Mouse (Mus musculus) forebrain, postnatal 0 days (tissue): ENCODE results near the gene Mrpl49. TPM values are rescaled to one million over a fixed set of nuclear protein-coding genes. Genes with fewer than 3 reads are reported as not detected.

Experiments
- ATAC-seq: fragments of 200-750 bp; cut with Nextera tagmentation; 2 replicates; pipeline ENCODE4 v1.8.0; 2017; ENCODE audit warnings: mild to moderate bottlenecking, moderate library complexity
- DNase-seq: peaks from one replicate; pipeline ENCODE4 v3.0.0-alpha.2; 2015
- H3K27ac ChIP-seq: fragments of 300-500 bp; sonication (generic); 2 replicates; pipeline ENCODE4 v1.5.1; 2014; ENCODE audit warnings: low read depth, mild to moderate bottlenecking, antibody characterized with exemption, low read length, moderate library complexity, mixed read lengths
- H3K27me3 ChIP-seq: fragments of 300-500 bp; sonication (generic); 2 replicates; pipeline ENCODE4 v1.6.1; 2014; ENCODE audit warnings: mild to moderate bottlenecking, low read length, mixed read lengths; ENCODE audit not compliant: insufficient read depth
- H3K36me3 ChIP-seq: fragments of 300-500 bp; sonication (generic); 2 replicates; pipeline ENCODE4 v1.6.1; 2014; ENCODE audit warnings: mild to moderate bottlenecking, moderate library complexity; ENCODE audit not compliant: insufficient read depth
- H3K4me1 ChIP-seq: fragments of 300-500 bp; sonication (generic); 2 replicates; pipeline ENCODE4 v1.6.1; 2014; ENCODE audit warnings: antibody characterized with exemption; ENCODE audit not compliant: insufficient read depth
- H3K4me2 ChIP-seq: fragments of 300-500 bp; sonication (generic); 2 replicates; pipeline ENCODE4 v1.6.1; 2014; ENCODE audit warnings: low read depth, mild to moderate bottlenecking, moderate library complexity
- H3K4me3 ChIP-seq: fragments of 300-500 bp; sonication (generic); 2 replicates; pipeline ENCODE4 v1.5.1; 2014; ENCODE audit warnings: low read depth, low read length, mixed read lengths
- H3K9ac ChIP-seq: fragments of 300-500 bp; sonication (generic); 2 replicates; pipeline ENCODE4 v1.6.1; 2014; ENCODE audit warnings: mild to moderate bottlenecking
- H3K9me3 ChIP-seq: fragments of 300-500 bp; sonication (generic); 2 replicates; pipeline ENCODE4 v1.6.1; 2016; ENCODE audit warnings: low read length
- CTCF ChIP-seq: sonication (generic); IDR thresholded peaks from 2 replicates; pipeline ENCODE4 v1.5.1; 2016; ENCODE audit warnings: antibody characterized with exemption, control low read depth, low read depth
- whole genome bisulfite sequencing: fragments of 180-500 bp; shearing (Covaris S2); extraction: QIAGEN DNeasy Blood & Tissue Kit; methylation state at CpG from one replicate; pipeline ENCODE4 v1.1.7; 2014; 5-methylcytosine and 5-hydroxymethylcytosine counted together
- polyA plus RNA-seq: library from polyadenylated mRNA; unstranded; fragments of >200 nt; fragmentation: Nextera tagmentation; extraction: Ambion mirVana; gene quantifications from 2 replicates; pipeline ENCODE4 v1.2.1, GENCODE M21; 2015
- total RNA-seq: library from RNA; depleted of rRNA; stranded (reverse); fragments of >200 nt; gene quantifications from 2 replicates; pipeline ENCODE4 v1.2.3, GENCODE M21; 2014

The Mrpl49 gene
- total and polyA plus RNA-seq, 2 experiments from 2014 or later: 47.1 to 55.7 TPM

- H3K27ac ChIP-seq: no peak overlapping the region
- no peak overlapping the region for H3K9ac ChIP-seq
Observed at GRCm38 (mm10) chr19:6035966-6036585, 21.5 kb downstream of the Mrpl49 start.

GRCm38 (mm10) chr19:6030520-6031280 is 26.9 kb downstream of the Mrpl49 start:
- Histone ChIP-seq H3K27ac (no peak overlapping the region), H3K4me3 (no peak overlapping the region), H3K4me1 (no peaks in the 10 kb centered on the region), H3K4me2 (no peak overlapping the region), H3K36me3 (no peaks in the 10 kb centered on the region), H3K9ac (no peak overlapping the region), H3K27me3 (no peaks in the 10 kb centered on the region), H3K9me3 (no peaks in the 10 kb centered on the region)
- DNase-seq (no peak), ATAC-seq (no peak)
- WGBS: 78% methylated on average over 14 of the region's 14 CpGs
- no peak for TF ChIP-seq CTCF

More at GRCm38 (mm10) chr19:6035966-6036585, 21.5 kb downstream of the Mrpl49 start:
- ATAC-seq: no peak
- Histone ChIP-seq H3K4me2 (no peak overlapping the region), H3K4me3 (no peak overlapping the region), H3K4me1 (no peaks in the 10 kb centered on the region), H3K27me3 (no peaks in the 10 kb centered on the region), H3K9me3 (no peaks in the 10 kb centered on the region), H3K36me3 (no peaks in the 10 kb centered on the region)
- TF ChIP-seq CTCF: no peak
- DNase-seq: no peak
- 83% methylated on average over 9 of the region's 9 CpGs for WGBS

GRCm38 (mm10) chr19:6029426-6029825 is 28.2 kb downstream of the Mrpl49 start:
- H3K27me3 ChIP-seq: no peaks in the 10 kb centered on the region
- no peak overlapping the region for H3K27ac ChIP-seq
- H3K4me1 ChIP-seq: no peaks in the 10 kb centered on the region
- DNase-seq (no peak), ATAC-seq (no peak)
- WGBS: 81% methylated on average over 9 of the region's 9 CpGs
- no peak overlapping the region for H3K4me3 ChIP-seq
- H3K9ac ChIP-seq: no peak overlapping the region
- H3K36me3 ChIP-seq: no peaks in the 10 kb centered on the region
- TF ChIP-seq CTCF: no peak
- H3K9me3 ChIP-seq: no peaks in the 10 kb centered on the region
- no peak overlapping the region for H3K4me2 ChIP-seq

- no peak for ATAC-seq
- DNase-seq: no peak
- Histone ChIP-seq H3K27ac (no peak overlapping the region), H3K9ac (no peak overlapping the region), H3K27me3 (no peaks in the 10 kb centered on the region), H3K36me3 (no peaks in the 10 kb centered on the region), H3K4me3 (no peak overlapping the region), H3K4me2 (no peak overlapping the region), H3K4me1 (no peaks in the 10 kb centered on the region), H3K9me3 (no peaks in the 10 kb centered on the region)
- no peak for TF ChIP-seq CTCF
- 81% methylated on average over 6 of the region's 6 CpGs for WGBS
Observed at GRCm38 (mm10) chr19:6028991-6029390, 28.6 kb downstream of the Mrpl49 start.

- Histone ChIP-seq H3K27me3 (no peaks in the 10 kb centered on the region), H3K27ac (no peak overlapping the region), H3K4me2 (no peak overlapping the region), H3K9me3 (no peaks in the 10 kb centered on the region), H3K4me3 (no peak overlapping the region), H3K9ac (no peak overlapping the region), H3K4me1 (no peaks in the 10 kb centered on the region), H3K36me3 (no peaks in the 10 kb centered on the region)
- no peak for DNase-seq
- TF ChIP-seq CTCF: no peak
- no peak for ATAC-seq
- WGBS: 83% methylated on average over 7 of the region's 7 CpGs
Observed at GRCm38 (mm10) chr19:6023930-6024329, 33.7 kb downstream of the Mrpl49 start.

GRCm38 (mm10) chr19:6023059-6023458 is 34.5 kb downstream of the Mrpl49 start:
- H3K4me3 ChIP-seq: no peak overlapping the region
- 72% methylated on average over 8 of the region's 8 CpGs for WGBS
- H3K27ac ChIP-seq: no peak overlapping the region
- no peaks in the 10 kb centered on the region for H3K9me3 ChIP-seq
- no peaks in the 10 kb centered on the region for H3K27me3 ChIP-seq
- no peak overlapping the region for H3K9ac ChIP-seq
- H3K4me1 ChIP-seq: no peaks in the 10 kb centered on the region
- ATAC-seq (no peak), DNase-seq (no peak)
- TF ChIP-seq CTCF: no peak
- no peaks in the 10 kb centered on the region for H3K36me3 ChIP-seq
- H3K4me2 ChIP-seq: no peak overlapping the region

GRCm38 (mm10) chr19:6020276-6020675 is 37.3 kb downstream of the Mrpl49 start:
- Histone ChIP-seq H3K9me3 (no peaks in the 10 kb centered on the region), H3K9ac (no peak overlapping the region), H3K4me2 (no peak overlapping the region), H3K4me1 (no peaks in the 10 kb centered on the region; the same call in 1 of the 2 replicates), H3K27me3 (no peaks in the 10 kb centered on the region; the same call in 1 of the 2 replicates), H3K4me3 (no peak overlapping the region), H3K27ac (no peak overlapping the region), H3K36me3 (no peaks in the 10 kb centered on the region)
- ATAC-seq (no peak), DNase-seq (no peak)
- WGBS: 54% methylated on average over 3 of the region's 3 CpGs
- TF ChIP-seq CTCF: no peak
